Mouse (Mus musculus) cerebellum, adult 18-20 months (tissue): Measurements from ENCODE around the gene Pknox1.
"Not testable (repeated sequence)": the region's sequence is repeated elsewhere in the genome, so short reads cannot be mapped to it uniquely, and the experiment has no call there.

Source experiments
- DNase-seq, 2 experiments: peaks; one replicate each; pipeline ENCODE4 v3.0.0; 2021

Gene Pknox1

DNA sequence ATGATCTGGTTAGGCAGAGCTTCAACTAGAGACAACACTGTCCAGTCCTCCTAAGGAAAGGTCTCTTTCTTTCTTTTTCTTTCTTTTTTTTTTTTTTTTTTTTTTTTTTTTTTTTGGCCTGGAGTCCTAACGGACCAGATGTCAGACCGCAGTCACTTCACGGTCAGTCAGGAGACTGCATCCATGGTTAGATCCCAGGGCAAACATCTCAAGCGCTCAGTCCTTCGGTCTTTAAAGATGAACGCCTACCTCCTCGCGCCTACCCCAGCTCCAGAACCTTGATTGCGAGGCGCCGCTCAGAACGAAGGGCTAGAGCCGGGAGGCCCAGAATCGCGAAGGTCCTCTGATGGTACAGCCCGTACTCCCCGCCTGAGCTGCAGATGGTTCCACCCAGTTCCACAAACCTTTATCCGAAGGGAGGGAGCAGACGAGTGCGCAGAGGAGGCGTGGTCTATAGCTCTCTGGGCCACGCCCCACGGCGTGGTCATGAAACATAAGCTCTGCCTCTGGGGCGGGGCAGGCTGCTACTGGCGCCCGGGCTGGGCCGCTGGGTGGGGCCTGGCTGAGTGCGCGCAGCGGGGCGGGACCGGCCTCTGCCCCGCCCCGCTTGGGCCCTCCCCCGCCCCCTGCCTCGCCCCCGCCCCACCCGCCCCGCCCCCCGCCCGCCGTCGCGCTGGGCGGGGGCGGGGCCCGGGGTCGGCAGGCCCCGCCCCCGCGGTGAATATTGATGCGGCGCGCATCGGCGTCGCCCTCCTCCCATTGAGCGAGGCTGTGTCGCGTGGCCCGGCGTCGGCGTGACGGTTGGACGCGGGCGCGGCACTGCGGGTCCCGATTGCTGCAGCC lies at the start of gene Pknox1:
Gene Pknox1 (plus strand): TSS at position 720 of the 843 bp plus-strand sequence.
- peak; percentile 99 for DNase-seq

GRCm38 (mm10) chr17:31519344-31519945 lies 45.1 kb upstream of the Pknox1 start:
- no peak for DNase-seq

DNA sequence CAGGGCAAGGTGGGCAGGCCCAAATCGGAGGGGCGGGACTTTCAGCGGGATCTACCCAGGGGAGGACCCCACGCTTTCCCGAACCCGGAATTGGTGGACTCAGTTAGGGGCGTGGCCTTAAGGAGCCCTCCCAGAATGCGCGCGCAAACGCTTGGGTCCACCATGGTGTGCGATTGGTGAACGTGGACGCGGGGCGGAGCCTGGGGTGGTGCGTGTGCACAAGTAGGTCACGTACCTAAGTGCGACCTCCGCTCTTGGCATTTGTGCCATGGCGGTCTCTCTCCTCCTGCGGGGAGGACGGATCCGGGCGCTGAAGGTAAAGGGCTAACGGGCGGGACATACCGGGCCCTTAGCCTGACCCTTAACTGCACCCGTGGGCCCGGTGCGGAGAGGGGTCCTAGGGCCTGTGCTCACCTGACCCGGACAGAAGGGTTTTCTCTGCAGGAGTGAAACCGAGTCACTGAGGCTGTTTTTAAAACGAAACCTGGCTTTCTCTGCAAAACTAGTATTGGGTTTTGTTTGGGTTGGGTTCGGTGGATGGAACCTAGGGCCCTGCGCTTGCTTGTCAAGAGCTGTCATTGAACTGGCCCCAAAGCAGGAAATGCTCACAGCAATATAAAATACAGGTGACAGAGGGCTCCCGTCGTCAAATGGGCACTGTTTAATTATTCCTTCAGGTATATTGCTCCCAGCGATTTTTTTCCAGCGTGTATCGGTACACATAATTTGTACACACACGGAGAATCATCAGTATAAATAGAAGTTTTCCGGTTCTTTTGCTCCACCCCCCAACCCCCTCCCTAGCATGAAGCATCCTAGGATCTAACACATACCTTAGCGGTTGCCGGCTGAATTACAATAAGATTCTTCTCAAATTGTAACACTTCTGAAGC lies 44.3 kb upstream of the Pknox1 start, which contains the start of the genes Wdr4 and Ndufv3:
Gene Wdr4 (minus strand): TSS at position 35 of the 893 bp plus-strand sequence.
Gene Ndufv3 (plus strand): TSS at position 170 of the 893 bp plus-strand sequence.
- peak; percentile 99 to 100 for DNase-seq

- DNase-seq, result peak; percentile 84 to 86
Observed at GRCm38 (mm10) chr17:31520895-31521294, 43.6 kb upstream of the Pknox1 start.

DNA sequence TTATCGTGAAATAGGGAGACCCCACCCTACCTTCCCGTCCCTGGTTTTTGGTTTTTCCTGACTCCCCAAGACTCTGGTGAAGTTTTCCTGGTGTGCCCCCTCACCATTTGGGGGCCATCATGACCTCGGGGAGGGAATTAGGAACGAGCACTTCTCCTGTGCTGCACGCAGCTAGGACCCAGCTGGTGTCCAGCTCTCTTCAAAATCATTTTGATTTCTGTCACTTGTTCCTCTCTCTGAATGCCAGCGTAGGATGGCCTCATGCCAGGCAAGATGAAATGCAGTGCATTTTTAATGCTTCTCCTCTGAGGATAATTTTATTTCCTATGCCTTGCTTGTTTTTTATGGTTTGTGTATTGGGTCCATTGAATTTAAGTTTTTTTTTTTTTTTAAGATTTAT lies 42.6 kb upstream of the Pknox1 start:
- peak; percentile 40 to 45 for DNase-seq

DNA sequence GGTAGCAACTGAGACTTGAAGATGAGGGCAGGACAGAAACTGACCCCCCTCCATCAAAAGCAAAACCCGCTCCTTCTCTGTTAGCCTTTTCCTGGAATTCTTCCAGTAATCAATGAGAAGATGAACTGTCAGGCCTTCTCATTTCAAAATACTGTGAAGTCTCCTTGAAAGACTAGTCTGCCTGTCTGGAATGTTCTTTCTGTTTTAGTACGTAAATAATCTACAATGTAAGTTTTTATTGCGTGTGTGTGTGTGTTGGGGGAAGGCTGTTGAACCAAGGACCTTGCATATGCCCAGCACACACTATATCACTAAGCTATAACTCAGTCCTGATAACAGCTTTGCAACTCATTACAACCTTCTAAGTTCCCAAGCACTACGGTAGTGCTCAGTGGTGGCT lies 39.4 kb upstream of the Pknox1 start:
- DNase-seq, result no peak

DNA sequence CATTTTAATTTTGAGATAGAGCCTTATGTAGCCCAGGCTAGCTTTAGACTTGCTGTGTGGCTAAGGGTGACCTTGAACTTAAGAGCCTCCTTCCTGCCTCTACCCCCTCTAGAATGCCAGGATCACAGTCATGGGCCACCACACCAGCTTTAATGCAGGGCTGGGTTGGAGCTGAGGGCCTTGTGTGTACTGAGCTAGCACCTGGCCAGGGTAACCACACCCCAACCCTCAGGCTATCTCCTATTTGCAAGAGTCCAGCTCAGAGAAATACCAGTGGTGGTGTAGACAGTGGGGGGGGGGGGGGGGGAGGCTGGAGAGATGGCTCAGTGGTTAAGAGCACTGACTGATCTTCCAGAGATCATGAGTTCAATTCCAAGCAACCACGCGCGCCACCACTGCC lies 38.7 kb upstream of the Pknox1 start:
- DNase-seq, result no peak

DNA sequence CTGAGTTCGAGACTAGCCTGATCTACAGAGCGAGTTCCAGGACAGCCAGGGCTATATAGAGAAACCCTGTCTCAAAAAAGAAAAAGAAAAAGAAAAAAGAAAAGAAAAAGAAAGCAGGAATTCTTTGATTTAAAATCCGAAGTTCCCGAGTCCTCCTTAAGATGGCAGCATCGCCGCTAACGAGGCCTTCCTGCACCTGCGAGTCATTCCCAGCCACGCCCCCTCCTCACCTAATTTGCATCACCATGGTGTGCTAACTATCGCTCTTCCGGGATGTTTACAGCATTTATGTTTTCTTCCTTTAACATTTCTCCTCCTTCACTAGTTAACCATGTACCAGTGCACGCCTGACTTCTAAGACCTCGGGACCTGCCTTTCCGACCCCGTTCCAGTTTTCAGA lies 35.2 kb upstream of the Pknox1 start:
- peak in 1 of 2 experiments; percentile 16 for DNase-seq

DNA sequence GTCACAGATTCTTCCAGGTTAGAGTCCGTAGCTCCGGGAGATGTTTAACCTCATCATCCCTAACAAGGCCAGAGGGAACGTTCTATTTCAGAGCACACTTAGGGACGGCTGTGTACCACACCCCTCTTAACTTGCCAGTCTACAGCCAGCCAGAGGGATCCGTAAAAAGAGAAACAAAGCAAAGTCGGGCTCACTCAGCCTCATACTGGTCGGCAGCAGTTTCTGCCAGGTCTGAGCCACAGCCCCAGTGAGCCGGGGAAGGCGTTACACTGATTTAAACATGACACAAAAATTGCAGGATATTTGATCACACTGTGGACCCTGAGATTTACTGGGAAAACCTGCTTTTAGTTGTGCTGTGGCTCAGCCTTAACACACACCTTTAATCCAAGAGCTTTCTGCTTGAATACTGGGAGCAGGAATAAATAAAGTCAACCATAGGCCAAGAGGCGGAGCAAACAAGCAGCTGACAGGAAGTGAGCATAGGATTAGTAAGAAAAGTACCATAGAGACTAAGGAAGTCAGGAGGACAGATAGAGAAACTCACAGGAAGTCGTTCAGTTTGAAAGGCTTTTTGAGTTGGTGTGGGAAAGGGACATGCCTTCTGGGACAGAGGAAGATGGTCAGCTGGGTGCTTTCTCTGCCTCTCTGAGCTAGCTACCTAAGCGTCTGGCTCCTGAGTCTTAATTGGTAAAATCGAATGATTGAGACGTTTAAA lies 32.9 kb upstream of the Pknox1 start:
- no peak for DNase-seq

DNA sequence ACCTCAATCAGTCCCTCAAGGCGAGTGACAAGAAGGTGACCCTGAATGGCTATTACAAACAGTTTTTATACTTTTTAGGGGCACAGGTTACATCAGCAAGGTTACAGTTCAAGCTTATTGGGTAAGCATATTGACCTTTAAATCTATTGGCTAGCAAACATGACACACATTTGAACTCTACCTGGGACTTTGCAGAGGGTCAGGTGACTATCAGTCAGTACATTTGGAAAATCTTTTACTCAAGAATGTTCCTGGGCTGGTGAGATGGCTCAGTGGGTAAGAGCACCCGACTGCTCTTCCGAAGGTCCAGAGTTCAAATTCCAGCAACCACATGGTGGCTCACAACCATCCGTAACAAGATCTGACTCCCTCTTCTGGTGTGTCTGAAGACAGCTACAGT lies 32.2 kb upstream of the Pknox1 start:
- DNase-seq, result not testable (repeated sequence)

DNA sequence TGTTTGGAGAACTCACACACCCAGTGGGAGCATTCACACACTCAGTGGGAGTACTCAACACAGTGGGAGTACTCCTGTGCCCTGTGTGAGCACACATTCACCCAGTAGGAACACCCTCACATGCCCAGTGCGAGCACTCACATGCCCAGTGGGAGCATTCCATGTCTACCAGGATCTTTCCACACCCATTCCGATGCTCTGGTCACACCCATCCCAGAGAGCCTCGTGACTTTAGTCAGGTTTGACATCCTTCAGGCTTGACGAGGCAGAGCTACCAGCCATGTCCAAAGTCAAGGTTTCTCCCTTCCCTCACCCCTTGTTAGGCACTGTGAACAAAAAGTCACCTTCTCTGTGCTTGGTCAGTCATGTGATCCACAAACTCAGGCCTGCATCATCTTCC lies 29.2 kb upstream of the Pknox1 start:
- DNase-seq, result no peak

DNA sequence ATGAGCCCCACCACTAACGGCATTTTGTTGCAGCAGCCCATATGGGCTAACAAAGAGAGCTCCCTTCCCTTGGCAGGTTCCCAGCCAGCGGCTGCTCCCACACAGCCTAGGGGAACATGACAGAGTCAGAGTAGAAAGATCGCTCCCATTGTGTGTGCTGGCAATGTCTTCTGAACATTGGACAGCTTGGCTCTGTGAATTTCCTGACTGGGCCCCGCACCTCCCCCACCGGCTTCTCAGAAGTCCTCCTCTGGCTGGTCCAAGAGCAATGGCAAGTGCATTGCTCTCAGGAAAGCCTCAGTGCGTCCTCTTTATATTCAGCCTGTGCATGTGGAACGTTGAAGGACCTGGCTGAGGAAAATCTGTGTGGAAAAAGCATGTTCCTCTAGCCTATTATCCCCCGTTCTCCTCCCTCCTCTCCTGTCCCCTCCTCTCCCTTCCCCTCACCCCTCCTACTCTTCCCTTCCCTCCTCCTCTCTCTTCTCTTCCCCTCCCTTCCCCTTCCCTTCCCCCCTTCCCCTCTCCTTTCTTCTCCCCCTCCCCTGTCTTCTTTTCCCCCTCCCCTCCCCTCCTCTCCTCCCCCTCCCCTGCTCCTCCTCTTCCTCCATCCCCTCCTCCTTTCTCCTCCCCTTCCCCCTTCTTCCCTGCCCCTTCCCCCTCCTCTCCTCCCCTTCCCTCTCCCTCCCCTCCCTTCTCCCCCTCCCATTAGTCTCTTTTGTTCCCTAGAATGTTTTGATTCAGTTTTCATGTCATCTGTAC lies 28.5 kb upstream of the Pknox1 start:
- DNase-seq, result peak in 1 of 2 experiments; percentile 17

GRCm38 (mm10) chr17:31540101-31540500 lies 24.4 kb upstream of the Pknox1 start:
- DNase-seq, result no peak

DNA sequence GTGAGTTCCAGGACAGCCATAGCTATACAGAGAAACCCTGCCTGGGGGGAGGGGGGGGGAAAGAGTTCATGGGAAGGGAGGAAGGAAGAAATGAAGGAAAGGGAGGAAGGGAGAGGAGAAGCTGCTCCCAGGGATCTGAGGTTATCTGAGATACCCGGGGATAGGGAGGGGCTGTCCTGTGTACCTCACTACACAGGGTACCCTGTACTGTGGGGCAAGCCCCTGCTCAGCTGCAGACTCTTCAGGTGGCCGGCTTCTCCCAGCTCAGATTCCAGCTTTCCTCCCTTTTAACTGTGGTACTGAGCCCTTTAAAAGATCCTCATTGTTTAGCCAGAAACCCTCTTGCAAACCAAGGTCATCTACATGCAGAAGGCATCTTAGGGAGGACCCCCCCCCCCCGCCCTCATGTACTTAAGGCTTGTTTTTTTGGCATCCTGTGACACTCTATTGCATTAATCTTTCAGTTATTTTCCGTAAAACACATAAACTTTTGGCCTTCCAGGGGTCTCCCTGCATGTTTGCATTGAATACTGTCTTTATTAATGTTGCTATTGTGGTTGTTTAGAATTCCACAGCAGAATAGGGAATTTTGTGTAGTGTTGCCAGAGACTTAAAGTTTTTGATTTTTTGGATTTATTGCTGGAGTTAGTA lies 23.6 kb upstream of the Pknox1 start:
- DNase-seq, result no peak

DNA sequence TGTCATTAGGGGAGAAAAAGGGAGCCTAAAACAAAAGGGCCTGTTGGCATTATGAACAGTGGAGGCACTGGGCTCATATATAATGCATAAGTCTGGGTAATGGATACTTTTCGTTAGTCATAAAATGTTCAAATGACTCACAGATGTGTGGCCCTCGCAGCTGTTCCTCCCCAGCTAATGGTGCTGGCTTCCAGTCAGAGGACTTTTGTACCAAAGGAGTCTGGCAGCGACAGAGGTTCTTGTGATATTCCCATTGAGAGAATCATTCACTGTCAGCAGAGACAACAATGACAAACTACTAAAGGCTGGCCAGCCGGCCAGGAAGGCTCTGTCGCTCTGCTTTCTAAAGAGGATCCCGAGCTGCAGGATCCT lies 23.1 kb upstream of the Pknox1 start:
- DNase-seq, result no peak

DNA sequence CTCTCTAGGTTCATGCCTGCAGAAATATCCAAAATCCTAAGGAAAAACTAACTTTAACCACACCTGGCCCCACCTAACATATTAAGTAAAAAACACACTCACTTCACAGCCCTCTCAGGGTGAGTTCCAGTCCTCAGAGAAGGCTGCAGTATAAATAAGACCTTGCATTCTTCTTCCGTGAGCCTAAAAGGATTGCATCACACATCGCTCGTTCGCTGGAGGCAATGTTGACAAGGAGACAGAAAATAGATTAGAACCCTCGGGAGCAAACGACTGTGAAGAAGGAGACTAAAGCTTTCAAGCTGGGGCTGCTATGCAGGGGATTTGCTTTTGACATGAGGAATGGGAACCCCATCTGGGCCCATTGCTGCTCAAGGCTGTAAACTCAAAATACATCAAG lies 21.0 kb upstream of the Pknox1 start:
- no peak for DNase-seq

- no peak for DNase-seq
Observed at GRCm38 (mm10) chr17:31546444-31547196, 17.9 kb upstream of the Pknox1 start.

GRCm38 (mm10) chr17:31547974-31548373 lies 16.6 kb upstream of the Pknox1 start:
- DNase-seq, result no peak

GRCm38 (mm10) chr17:31549389-31549788 lies 15.1 kb upstream of the Pknox1 start:
- DNase-seq, result no peak

- DNase-seq, result not testable (repeated sequence)
Observed at GRCm38 (mm10) chr17:31552601-31553000, 11.9 kb upstream of the Pknox1 start.
